Mouse (Mus musculus): ENCODE measurements around the gene Rps19bp1.

DNA sequence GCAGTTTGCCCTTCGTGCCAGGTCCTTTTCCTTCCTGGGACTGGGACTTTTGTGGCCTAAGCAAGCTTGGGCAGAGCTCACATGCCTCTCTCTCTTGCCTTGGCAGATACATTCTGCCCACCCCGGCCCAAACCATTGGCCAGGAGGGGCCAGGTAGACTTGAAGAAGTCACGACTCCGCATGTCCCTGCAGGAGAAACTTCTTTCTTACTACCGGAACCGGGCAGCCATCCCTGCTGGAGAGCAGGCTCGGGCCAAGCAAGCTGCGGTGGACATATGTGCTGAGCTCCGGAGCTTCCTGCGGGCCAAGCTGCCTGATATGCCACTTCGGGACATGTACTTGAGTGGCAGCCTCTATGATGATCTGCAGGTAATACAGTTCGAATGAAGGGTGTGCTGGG lies 16.0 kb downstream of the Rps19bp1 start:
- TF ChIP-seq CTCF (IDR thresholded peaks at IDR 0.05; ENCODE audit: extremely low read depth, insufficient read depth, low read length): no peak
- no peak for TF ChIP-seq POLR2A (IDR thresholded peaks at IDR 0.05; ENCODE audit: extremely low read depth, insufficient read depth, low read length)

All from cortical plate, adult 2 months (tissue).